Mouse (Mus musculus) liver, postnatal 0 days (tissue): ENCODE data around the gene Fcgr3. TPM values are rescaled to one million over a fixed set of nuclear protein-coding genes. Genes with fewer than 3 reads are reported as not detected.

ENCODE experiments used
- ATAC-seq: fragments of 200-750 bp; cut with Nextera tagmentation; 2 replicates; pipeline ENCODE4 v1.8.0; 2017; ENCODE audit warnings: mild to moderate bottlenecking, moderate library complexity
- DNase-seq: peaks from one replicate; pipeline ENCODE4 v3.0.0-alpha.2; 2016
- H3K27ac ChIP-seq: fragments of 300-500 bp; sonication (generic); 2 replicates; pipeline ENCODE4 v1.5.1; 2014; ENCODE audit warnings: antibody characterized with exemption, moderate library complexity, mild to moderate bottlenecking, low read depth
- H3K27me3 ChIP-seq: fragments of 300-500 bp; sonication (generic); 2 replicates; pipeline ENCODE4 v1.6.1; 2014; ENCODE audit warnings: low read length, control low read depth, mixed read lengths; ENCODE audit not compliant: insufficient read depth
- H3K36me3 ChIP-seq: fragments of 300-500 bp; sonication (generic); replicated peaks from 2 replicates; pipeline ENCODE4 v1.6.1; 2014; ENCODE audit warnings: mild to moderate bottlenecking, control low read depth, low read length, moderate library complexity, mixed read lengths; ENCODE audit not compliant: insufficient read depth
- H3K4me1 ChIP-seq: fragments of 300-500 bp; sonication (generic); 2 replicates; pipeline ENCODE4 v1.6.1; 2014; ENCODE audit warnings: antibody characterized with exemption, mild to moderate bottlenecking, control low read depth; ENCODE audit not compliant: insufficient read depth
- H3K4me2 ChIP-seq: fragments of 300-500 bp; sonication (generic); 2 replicates; pipeline ENCODE4 v1.6.1; 2014; ENCODE audit warnings: low read depth, mild to moderate bottlenecking, low read length, moderate library complexity, mixed read lengths
- H3K4me3 ChIP-seq: fragments of 300-500 bp; sonication (generic); 2 replicates; pipeline ENCODE4 v1.5.1; 2014; ENCODE audit warnings: low read depth, low read length
- H3K9ac ChIP-seq: fragments of 300-500 bp; sonication (generic); replicated peaks from 2 replicates; pipeline ENCODE4 v1.6.1; 2014; ENCODE audit warnings: mild to moderate bottlenecking, moderate library complexity
- H3K9me3 ChIP-seq: fragments of 300-500 bp; sonication (generic); 2 replicates; pipeline ENCODE4 v1.6.1; 2016; ENCODE audit warnings: mild to moderate bottlenecking, control low read depth, low read length, mixed read lengths
- CTCF ChIP-seq: sonication (generic); IDR thresholded peaks from 2 replicates; pipeline ENCODE4 v1.5.1; 2016; ENCODE audit warnings: antibody characterized with exemption, low read depth
- EP300 ChIP-seq: IDR thresholded peaks from 2 replicates; pipeline ENCODE4 v1.6.1; 2016; ENCODE audit warnings: antibody characterized with exemption, low read depth, mild to moderate bottlenecking
- WGBS: fragments of 180-500 bp; shearing (Covaris S2); extraction: QIAGEN DNeasy Blood & Tissue Kit; methylation state at CpG from one replicate; pipeline ENCODE4 v1.1.7; 2014; ENCODE audit not compliant: insufficient replicate concordance; 5-methylcytosine and 5-hydroxymethylcytosine counted together
- polyA plus RNA-seq: library from polyadenylated mRNA; unstranded; fragments of >200 nt; fragmentation: Nextera tagmentation; extraction: Ambion mirVana; gene quantifications from 2 replicates; pipeline ENCODE4 v1.2.1, GENCODE M21; 2015

Fcgr3 gene
- polyA plus RNA-seq, 1 experiment from 2014 or later: 41.8 TPM

GRCm38 (mm10) chr1:171110659-171111019, 45.9 kb upstream of the Fcgr3 start:
- Histone ChIP-seq H3K4me2 (peak overlapping the region; percentile 83), H3K27ac (no peak overlapping the region), H3K9ac (0 out of 2 replicates have a peak overlapping the region, but pooled peaks have one; percentile 60), H3K27me3 (no peaks in the 10 kb centered on the region), H3K4me1 (peaks cover 24% of the 10 kb centered on the region), H3K36me3 (no peaks in the 10 kb centered on the region), H3K9me3 (no peaks in the 10 kb centered on the region), H3K4me3 (peak overlapping the region; percentile 60)
- TF ChIP-seq CTCF (no peak), EP300 (no peak)
- DNase-seq (no peak), ATAC-seq (no peak)
- WGBS: 24% methylated on average over 15 of the region's 15 CpGs

GRCm38 (mm10) chr1:171109620-171110019, 44.9 kb upstream of the Fcgr3 start:
- DNase-seq (peak; percentile 53), ATAC-seq (peak; percentile 65)
- Histone ChIP-seq H3K4me2 (no peak overlapping the region), H3K4me3 (no peak overlapping the region), H3K27me3 (no peaks in the 10 kb centered on the region), H3K4me1 (peaks cover 24% of the 10 kb centered on the region), H3K9ac (no peak overlapping the region), H3K9me3 (no peaks in the 10 kb centered on the region), H3K27ac (peak overlapping the region; percentile 59), H3K36me3 (no peaks in the 10 kb centered on the region)
- no peak for TF ChIP-seq CTCF
- TF ChIP-seq EP300: no peak
- 48% methylated on average over 9 of the region's 9 CpGs for WGBS

- Histone ChIP-seq H3K4me1 (peaks cover 9% of the 10 kb centered on the region; the same call in 1 of the 2 replicates), H3K9me3 (no peaks in the 10 kb centered on the region), H3K9ac (no peak overlapping the region), H3K27ac (no peak overlapping the region), H3K4me2 (no peak overlapping the region), H3K27me3 (no peaks in the 10 kb centered on the region), H3K36me3 (no peaks in the 10 kb centered on the region), H3K4me3 (no peak overlapping the region)
- no peak for DNase-seq
- TF ChIP-seq CTCF: no peak
- TF ChIP-seq EP300: no peak
- 81% methylated on average over 6 of the region's 6 CpGs for WGBS
- no peak for ATAC-seq
These were observed 40.5 kb upstream of the Fcgr3 start for GRCm38 (mm10) chr1:171105226-171105625.

- DNase-seq: no peak
- peak overlapping the region; percentile 58; the same call in 1 of the 2 replicates for H3K27ac ChIP-seq
- H3K27me3 ChIP-seq: no peaks in the 10 kb centered on the region
- TF ChIP-seq EP300 (no peak), CTCF (no peak)
- peak; percentile 9 for ATAC-seq
- H3K9ac ChIP-seq: no peak overlapping the region
- peak overlapping the region; percentile 56 for H3K4me3 ChIP-seq
- WGBS: 7% methylated on average over 10 of the region's 10 CpGs
- H3K36me3 ChIP-seq: no peaks in the 10 kb centered on the region
- H3K4me2 ChIP-seq: peak overlapping the region; percentile 81
- H3K9me3 ChIP-seq: no peaks in the 10 kb centered on the region
- H3K4me1 ChIP-seq: peaks cover 9% of the 10 kb centered on the region; the same call in 1 of the 2 replicates
These were observed 38.6 kb upstream of the Fcgr3 start for GRCm38 (mm10) chr1:171103179-171103840.

GRCm38 (mm10) chr1:171102547-171103177, 37.9 kb upstream of the Fcgr3 start:
- Histone ChIP-seq H3K27ac (peak overlapping the region; percentile 58), H3K36me3 (no peaks in the 10 kb centered on the region), H3K4me3 (peak overlapping the region; percentile 56), H3K4me2 (peak overlapping the region; percentile 81), H3K27me3 (no peaks in the 10 kb centered on the region), H3K9ac (peak overlapping the region; percentile 60), H3K4me1 (peaks cover 10% of the 10 kb centered on the region), H3K9me3 (no peaks in the 10 kb centered on the region)
- ATAC-seq: peak; percentile 88
- WGBS: under 1% methylated on average over 35 of the region's 35 CpGs
- peak; percentile 90 for DNase-seq
- TF ChIP-seq CTCF (no peak), EP300 (no peak)

- Histone ChIP-seq H3K9me3 (no peaks in the 10 kb centered on the region), H3K27me3 (no peaks in the 10 kb centered on the region), H3K36me3 (no peaks in the 10 kb centered on the region), H3K9ac (peak overlapping the region; percentile 60), H3K4me2 (peak overlapping the region; percentile 81), H3K4me3 (peak overlapping the region; percentile 56), H3K4me1 (peaks cover 13% of the 10 kb centered on the region), H3K27ac (peak overlapping the region; percentile 58)
- peak; percentile 91 for DNase-seq
- no peak for TF ChIP-seq EP300
- peak; percentile 43; the same call in 1 of the 2 replicates for TF ChIP-seq CTCF
- under 1% methylated on average over 40 of the region's 40 CpGs for WGBS
- ATAC-seq: peak; percentile 80
These were observed 37.2 kb upstream of the Fcgr3 start for GRCm38 (mm10) chr1:171101733-171102546.
